Mouse (Mus musculus) megakaryocyte, embryonic 14.5 days (primary cell): ENCODE measurements around the gene Cyp20a1.

Experiments used
- FLI1 ChIP-seq: IDR thresholded peaks from 2 replicates; pipeline ENCODE4 v1.6.1; 2012; ENCODE audit warnings: low read length, inconsistent platforms, mixed read lengths
- GATA1 ChIP-seq: IDR thresholded peaks from 3 replicates; pipeline ENCODE4 v1.6.1; 2012; ENCODE audit warnings: mixed read lengths, low read length, inconsistent platforms, borderline replicate concordance

DNA sequence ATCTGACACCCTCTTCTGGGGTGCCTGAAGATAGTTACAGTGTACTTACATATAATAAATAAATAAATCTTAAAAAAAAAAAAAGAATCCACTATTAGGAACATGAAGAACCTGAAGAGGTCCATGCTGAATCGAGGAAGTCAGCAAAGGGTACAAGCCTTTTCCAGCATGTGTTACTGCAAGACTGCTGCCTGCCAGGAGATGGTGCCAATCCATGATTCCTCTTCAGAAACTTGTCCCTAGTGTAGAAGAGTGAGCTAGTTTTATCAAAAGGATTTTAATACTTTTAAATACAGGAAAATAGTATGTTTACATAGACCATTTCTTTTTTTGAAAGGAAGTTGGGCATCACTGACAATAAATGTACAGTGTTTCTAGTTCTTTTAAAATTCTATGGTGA, 80.8 kb downstream of the Cyp20a1 start:
- TF ChIP-seq GATA1 (no peak), FLI1 (no peak)
